Mouse (Mus musculus) liver, embryonic 14.5 days (tissue): ENCODE data around the gene Furin. TPM values are rescaled to one million over a fixed set of nuclear protein-coding genes. Genes with fewer than 3 reads are reported as not detected.

Experiments used
- ATAC-seq: fragments of 200-750 bp; cut with Nextera tagmentation; 2 replicates; pipeline ENCODE4 v1.8.0; 2017; ENCODE audit warnings: moderate number of reproducible peaks, mild to moderate bottlenecking, moderate library complexity; ENCODE audit not compliant: insufficient read depth
- DNase-seq, 3 experiments: peaks; one replicate each; pipeline ENCODE4 v3.0.0-alpha.2; 2012 to 2013; ENCODE audit warnings: low read depth in 3 of 3, low spot score in 3 of 3
- H3K27ac ChIP-seq: fragments of 300-500 bp; sonication (generic); 2 replicates; pipeline ENCODE4 v1.5.1; 2014; ENCODE audit warnings: moderate library complexity, mild to moderate bottlenecking, control low read depth, inconsistent platforms
- H3K27me3 ChIP-seq: fragments of 300-500 bp; sonication (generic); 2 replicates; pipeline ENCODE4 v1.6.1; 2014; ENCODE audit warnings: mild to moderate bottlenecking, low read length, moderate library complexity; ENCODE audit not compliant: control insufficient read depth, insufficient read depth
- H3K36me3 ChIP-seq: fragments of 300-500 bp; sonication (generic); replicated peaks from 2 replicates; pipeline ENCODE4 v1.6.1; 2014; ENCODE audit warnings: low read depth; ENCODE audit not compliant: control insufficient read depth, insufficient read depth
- H3K4me1 ChIP-seq, 2 experiments: fragments of 200-500 bp in 1 of 2; fragments of 300-500 bp in 1 of 2; sonication (generic) in 1 of 2; replicated peaks; 2 replicates each; pipeline ENCODE4 v1.6.1; 2012 to 2014; ENCODE audit warnings: antibody characterized with exemption in 1 of 2, inconsistent platforms in 1 of 2, low read length in 1 of 2; ENCODE audit not compliant: control insufficient read depth in 2 of 2, insufficient read depth in 2 of 2
- H3K4me2 ChIP-seq: fragments of 300-500 bp; sonication (generic); 2 replicates; pipeline ENCODE4 v1.6.1; 2014; ENCODE audit warnings: low read depth, mild to moderate bottlenecking, control low read depth, moderate library complexity
- H3K4me3 ChIP-seq, 2 experiments: fragments of 200-500 bp in 1 of 2; fragments of 300-500 bp in 1 of 2; sonication (generic) in 1 of 2; 2 replicates each; pipeline ENCODE4 v1.5.1; 2012 to 2014; ENCODE audit warnings: low read depth in 2 of 2, low read length in 2 of 2, mild to moderate bottlenecking in 2 of 2, control low read depth in 1 of 2, inconsistent platforms in 1 of 2, moderate library complexity in 1 of 2; ENCODE audit not compliant: insufficient read depth in 1 of 2
- H3K9ac ChIP-seq: fragments of 300-500 bp; sonication (generic); replicated peaks from 2 replicates; pipeline ENCODE4 v1.6.1; 2014; ENCODE audit warnings: mild to moderate bottlenecking, control low read depth, moderate library complexity
- H3K9me3 ChIP-seq: fragments of 300-500 bp; sonication (generic); 2 replicates; pipeline ENCODE4 v1.6.1; 2016; ENCODE audit warnings: low read length, mixed read lengths; ENCODE audit not compliant: control insufficient read depth
- CTCF ChIP-seq: IDR thresholded peaks from 2 replicates; pipeline ENCODE4 v1.5.1; 2016; ENCODE audit warnings: antibody characterized with exemption, low read depth, control low read depth
- EP300 ChIP-seq: IDR thresholded peaks from 2 replicates; pipeline ENCODE4 v1.6.1; 2016; ENCODE audit warnings: antibody characterized with exemption, low read depth
- WGBS: fragments of 180-500 bp; shearing (Covaris S2); extraction: QIAGEN DNeasy Blood & Tissue Kit; methylation state at CpG from one replicate; pipeline ENCODE4 v1.1.7; 2014; ENCODE audit not compliant: insufficient replicate concordance; 5-methylcytosine and 5-hydroxymethylcytosine counted together
- polyA plus RNA-seq, 2 experiments: library from polyadenylated mRNA; depleted of rRNA in 1 of 2; stranded (reverse) in 1 of 2; unstranded in 1 of 2; fragments of >200 nt; fragmentation: Nextera tagmentation in 1 of 2; extraction: Ambion mirVana in 1 of 2; gene quantifications; 2 replicates each; pipeline versions ENCODE4 v1.2.1 to v1.2.3; 2012 to 2014

Furin gene
- polyA plus RNA-seq, 2 experiments = 3.8 to 6.0 TPM

GRCm38 (mm10) chr7:80451550-80452232 is 46.5 kb upstream of the Furin start:
- DNase-seq (no peak), ATAC-seq (peak; percentile 53)
- peaks cover 28% of the 10 kb centered on the region for H3K36me3 ChIP-seq
- TF ChIP-seq EP300 = no peak
- TF ChIP-seq CTCF = no peak
- H3K4me2 ChIP-seq = no peak overlapping the region
- peak overlapping the region; percentile 30 for H3K27ac ChIP-seq
- no peaks in the 10 kb centered on the region for H3K9me3 ChIP-seq
- H3K27me3 ChIP-seq = no peaks in the 10 kb centered on the region
- no peak overlapping the region for H3K4me3 ChIP-seq
- 64% methylated on average over 3 of the region's 3 CpGs for WGBS
- peaks cover 14 to 40% of the 10 kb centered on the region in 2 experiments for H3K4me1 ChIP-seq
- no peak overlapping the region for H3K9ac ChIP-seq

GRCm38 (mm10) chr7:80450354-80450753 is 45.1 kb upstream of the Furin start:
- no peak overlapping the region for H3K9ac ChIP-seq
- no peak for DNase-seq
- H3K4me1 ChIP-seq = peaks cover 28 to 49% of the 10 kb centered on the region in 2 experiments
- peaks cover 20% of the 10 kb centered on the region for H3K36me3 ChIP-seq
- no peak for TF ChIP-seq EP300
- TF ChIP-seq CTCF = no peak
- no peak overlapping the region for H3K27ac ChIP-seq
- WGBS = 33% methylated on average over 4 of the region's 4 CpGs
- H3K4me3 ChIP-seq = no peak overlapping the region
- H3K4me2 ChIP-seq = no peak overlapping the region
- ATAC-seq = no peak
- H3K27me3 ChIP-seq = no peaks in the 10 kb centered on the region
- no peaks in the 10 kb centered on the region for H3K9me3 ChIP-seq

DNA sequence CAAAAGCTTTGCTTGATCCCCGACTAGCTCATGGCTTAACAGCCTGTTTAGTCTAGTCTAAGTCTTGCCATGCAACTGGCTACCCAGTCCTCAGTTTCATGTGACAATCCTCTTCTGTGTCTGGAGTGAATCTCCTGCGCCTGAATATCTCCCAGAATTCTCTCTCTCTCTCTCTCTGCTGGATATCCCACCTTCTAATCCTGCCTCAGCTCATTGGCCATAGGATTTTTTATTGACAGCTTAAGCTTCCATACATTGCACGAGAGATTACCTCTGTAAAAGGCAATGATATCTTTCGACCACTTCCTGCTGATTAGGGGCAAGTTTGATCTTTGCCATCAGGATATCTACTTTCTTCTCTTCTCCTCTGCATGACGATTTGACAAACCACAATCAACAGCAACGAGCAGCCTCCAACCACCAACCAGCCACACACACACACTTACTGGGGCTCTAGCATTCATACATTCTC is 44.4 kb upstream of the Furin start:
- TF ChIP-seq EP300 (no peak), CTCF (no peak)
- Histone ChIP-seq H3K27me3 (no peaks in the 10 kb centered on the region), H3K27ac (no peak overlapping the region), H3K36me3 (peaks cover 13% of the 10 kb centered on the region), H3K4me2 (no peak overlapping the region), H3K4me3 (no peak overlapping the region), H3K9me3 (no peaks in the 10 kb centered on the region), H3K4me1 (peaks cover 34 to 56% of the 10 kb centered on the region in 2 experiments), H3K9ac (no peak overlapping the region)
- WGBS = 16% methylated on average over 6 of the region's 6 CpGs
- DNase-seq (no peak), ATAC-seq (no peak)

DNA sequence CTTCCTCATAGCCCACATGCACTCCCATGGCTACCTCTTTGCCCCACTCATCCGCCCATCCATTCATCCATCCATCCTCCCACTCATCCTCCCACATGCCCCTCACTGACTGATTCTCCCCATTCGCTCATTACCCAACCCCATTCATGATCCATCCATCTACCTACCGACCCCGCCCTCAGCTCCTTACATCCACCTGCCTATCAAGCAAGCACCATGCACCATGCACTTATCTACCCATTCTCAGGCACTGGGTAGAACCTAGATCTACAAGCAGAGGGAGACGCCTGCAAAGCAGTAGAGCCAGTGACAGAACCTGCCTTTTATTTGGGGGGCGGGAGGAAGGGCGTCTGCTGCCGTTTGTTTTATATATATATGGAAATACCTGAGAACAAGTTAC is 42.1 kb upstream of the Furin start:
- Histone ChIP-seq H3K4me2 (peak overlapping the region; percentile 48), H3K36me3 (peaks cover 4% of the 10 kb centered on the region; the same call in 1 of the 2 replicates), H3K9ac (no peak overlapping the region; the same call in 1 of the 2 replicates), H3K9me3 (no peaks in the 10 kb centered on the region), H3K27me3 (no peaks in the 10 kb centered on the region), H3K27ac (no peak overlapping the region), H3K4me3 (no peak overlapping the region), H3K4me1 (peaks cover 42 to 63% of the 10 kb centered on the region in 2 experiments)
- DNase-seq (peak; percentile 67 to 72 (median 70)), ATAC-seq (peak; percentile 69)
- TF ChIP-seq CTCF (peak; percentile 39), EP300 (peak; percentile 88)
- WGBS = 33% methylated on average over 8 of the region's 8 CpGs

- H3K9me3 ChIP-seq = no peaks in the 10 kb centered on the region
- peaks cover 42 to 57% of the 10 kb centered on the region in 2 experiments for H3K4me1 ChIP-seq
- WGBS = 61% methylated on average over 7 of the region's 7 CpGs
- H3K36me3 ChIP-seq = no peaks in the 10 kb centered on the region
- H3K27ac ChIP-seq = no peak overlapping the region
- H3K4me3 ChIP-seq = no peak overlapping the region
- no peak for TF ChIP-seq CTCF
- ATAC-seq (no peak), DNase-seq (no peak)
- H3K27me3 ChIP-seq = no peaks in the 10 kb centered on the region
- no peak overlapping the region for H3K9ac ChIP-seq
- no peak overlapping the region for H3K4me2 ChIP-seq
These were observed 41.1 kb upstream of the Furin start for GRCm38 (mm10) chr7:80446221-80446878.
